Mouse (Mus musculus) lung, postnatal 36 days (tissue): ENCODE results near the gene Dcun1d1.

Experiments
- DNase-seq: peaks from one replicate; pipeline ENCODE4 v3.0.0; 2022; ENCODE audit warnings: mixed read lengths

The Dcun1d1 gene

GRCm38 (mm10) chr3:35929831-35930230, 7.4 kb downstream of the Dcun1d1 start:
- peak; percentile 27 for DNase-seq

GRCm38 (mm10) chr3:35929406-35929805, 7.8 kb downstream of the Dcun1d1 start:
- DNase-seq = no peak

GRCm38 (mm10) chr3:35925852-35926251, 11.4 kb downstream of the Dcun1d1 start:
- no peak for DNase-seq

GRCm38 (mm10) chr3:35924007-35924406, 13.2 kb downstream of the Dcun1d1 start:
- DNase-seq = no peak

GRCm38 (mm10) chr3:35923495-35923894, 13.8 kb downstream of the Dcun1d1 start:
- no peak for DNase-seq

GRCm38 (mm10) chr3:35922522-35922921, 14.7 kb downstream of the Dcun1d1 start:
- DNase-seq = no peak

- no peak for DNase-seq
Observed at GRCm38 (mm10) chr3:35918229-35918628, 19.0 kb downstream of the Dcun1d1 start.

- no peak for DNase-seq
Observed at GRCm38 (mm10) chr3:35908982-35909680, 28.1 kb downstream of the Dcun1d1 start.

GRCm38 (mm10) chr3:35900555-35901204, 36.6 kb downstream of the Dcun1d1 start:
- no peak for DNase-seq

GRCm38 (mm10) chr3:35899109-35899508, 38.1 kb downstream of the Dcun1d1 start:
- no peak for DNase-seq

GRCm38 (mm10) chr3:35897900-35898299, 39.3 kb downstream of the Dcun1d1 start:
- no peak for DNase-seq

GRCm38 (mm10) chr3:35893156-35893555, 44.1 kb downstream of the Dcun1d1 start:
- DNase-seq = no peak

- no peak for DNase-seq
Observed at GRCm38 (mm10) chr3:35891123-35891522, 46.1 kb downstream of the Dcun1d1 start.

GRCm38 (mm10) chr3:35889531-35889930, 47.7 kb downstream of the Dcun1d1 start:
- DNase-seq = no peak

GRCm38 (mm10) chr3:35883267-35883666, 54.0 kb downstream of the Dcun1d1 start:
- DNase-seq = no peak

GRCm38 (mm10) chr3:35849326-35849725, 87.9 kb downstream of the Dcun1d1 start:
- no peak for DNase-seq
